Mouse (Mus musculus) cerebellum, adult 2 months (tissue): ENCODE results near the gene Cytip.

Source experiments
- CTCF ChIP-seq: fragments of 200-500 bp; IDR thresholded peaks from 2 replicates; pipeline ENCODE4 v1.5.1; 2011; ENCODE audit warnings: low read depth, mild to moderate bottlenecking, control low read depth, low read length, moderate library complexity, borderline replicate concordance; ENCODE audit not compliant: insufficient read depth
- POLR2A ChIP-seq: fragments of 200-500 bp; IDR thresholded peaks from 2 replicates; pipeline ENCODE4 v1.6.1; 2011; ENCODE audit warnings: low read length, control low read depth, borderline replicate concordance; ENCODE audit not compliant: insufficient read depth

DNA sequence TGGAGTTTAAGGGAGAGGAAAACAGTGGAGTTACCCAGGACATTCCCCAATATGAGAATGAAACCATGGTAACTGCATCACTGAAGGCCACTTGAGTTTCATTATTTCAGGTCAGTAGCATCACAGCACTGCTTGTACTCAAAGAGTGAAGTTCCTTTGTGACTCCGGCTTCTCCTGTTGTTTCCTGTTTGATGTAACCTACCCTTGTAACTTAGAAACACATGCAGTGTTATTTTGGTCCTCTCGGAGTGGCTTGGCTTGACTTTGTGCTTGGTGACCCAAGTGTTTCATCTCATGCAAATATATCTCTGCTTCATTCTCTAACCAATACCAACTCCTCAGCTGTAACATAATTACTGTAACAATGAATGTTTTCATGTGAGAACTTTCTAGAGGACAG, 11.1 kb downstream of the Cytip start:
- TF ChIP-seq CTCF (no peak), POLR2A (no peak)
